Mouse (Mus musculus): ENCODE measurements around the gene Gm10772. TPM values are rescaled to one million over a fixed set of nuclear protein-coding genes. Genes with fewer than 3 reads are reported as not detected.
"Not testable (repeated sequence)": the region's sequence is repeated elsewhere in the genome, so short reads cannot be mapped to it uniquely, and the experiment has no call there.

The Gm10772 gene
- not detected in 2 replicates for polyA plus RNA-seq (2015; fragmentation: Nextera tagmentation; extraction: Ambion mirVana)

- H3K27ac ChIP-seq; H3K9me3 ChIP-seq; H3K27me3 ChIP-seq; H3K4me3 ChIP-seq; H3K4me1 ChIP-seq; H3K9ac ChIP-seq; ATAC-seq (ENCODE audit: low FRiP score, low read depth); H3K36me3 ChIP-seq; H3K4me2 ChIP-seq (replicated peaks): not testable (repeated sequence)
- WGBS: 90% methylated on average over 2 of the region's 3 CpGs
These were observed at the start of gene Gm10772 for GRCm38 (mm10) chr13:66227473-66227872. Gm10772 (minus strand) TSS chr13:66227573.

- not testable (repeated sequence) for H3K36me3 ChIP-seq; H3K9me3 ChIP-seq; H3K9ac ChIP-seq; H3K4me2 ChIP-seq (replicated peaks); ATAC-seq (ENCODE audit: low FRiP score, low read depth); H3K27me3 ChIP-seq; H3K4me3 ChIP-seq; H3K27ac ChIP-seq; H3K4me1 ChIP-seq
- no CpG with 5 or more reads among the region's 1 CpGs for WGBS
These were observed 36.5 kb upstream of the Gm10772 start for GRCm38 (mm10) chr13:66263914-66264313.

GRCm38 (mm10) chr13:66263141-66263540, 35.8 kb upstream of the Gm10772 start:
- not testable (repeated sequence) for H3K27ac ChIP-seq, H3K27me3 ChIP-seq, H3K4me3 ChIP-seq

GRCm38 (mm10) chr13:66214349-66214748, 13.0 kb downstream of the Gm10772 start:
- H3K27ac ChIP-seq: no peak overlapping the region
- no peaks in the 10 kb centered on the region for H3K9me3 ChIP-seq
- H3K4me2 ChIP-seq (replicated peaks): no peak overlapping the region
- no peaks in the 10 kb centered on the region for H3K36me3 ChIP-seq
- H3K9ac ChIP-seq: no peak overlapping the region
- WGBS: no CpG with 5 or more reads among the region's 11 CpGs
- no peaks in the 10 kb centered on the region for H3K27me3 ChIP-seq
- no peaks in the 10 kb centered on the region for H3K4me1 ChIP-seq
- no peak for ATAC-seq (ENCODE audit: low FRiP score, low read depth)
- H3K4me3 ChIP-seq: no peak overlapping the region

More at GRCm38 (mm10) chr13:66263141-66263540, 35.8 kb upstream of the Gm10772 start:
- not testable (repeated sequence) for H3K4me2 ChIP-seq (replicated peaks); H3K36me3 ChIP-seq; H3K9ac ChIP-seq; ATAC-seq (ENCODE audit: low FRiP score, low read depth); H3K9me3 ChIP-seq; H3K4me1 ChIP-seq
- 87% methylated on average over 5 of the region's 7 CpGs for WGBS

- ATAC-seq (ENCODE audit: low FRiP score, low read depth); H3K27me3 ChIP-seq; H3K36me3 ChIP-seq; H3K4me2 ChIP-seq (replicated peaks); H3K9me3 ChIP-seq; H3K4me1 ChIP-seq; H3K27ac ChIP-seq; H3K4me3 ChIP-seq; H3K9ac ChIP-seq: not testable (repeated sequence)
- WGBS: no CpG with 5 or more reads among the region's 1 CpGs
These were observed 13.6 kb downstream of the Gm10772 start for GRCm38 (mm10) chr13:66213811-66214210.

- not testable (repeated sequence) for H3K36me3 ChIP-seq; H3K27ac ChIP-seq; H3K4me3 ChIP-seq; H3K9me3 ChIP-seq; H3K4me2 ChIP-seq (replicated peaks); H3K4me1 ChIP-seq; ATAC-seq (ENCODE audit: low FRiP score, low read depth); H3K9ac ChIP-seq; H3K27me3 ChIP-seq
- 91% methylated on average over 6 of the region's 12 CpGs for WGBS
These were observed 48.2 kb downstream of the Gm10772 start for GRCm38 (mm10) chr13:66179172-66179571.

Other genes starting within 250 kb of the Gm10772 start
- not detected in 2 replicates for gene Gm10324, start 108.0 kb downstream of the Gm10772 start, polyA plus RNA-seq (2015; fragmentation: Nextera tagmentation; extraction: Ambion mirVana)
- not detected in 2 replicates for gene 2410141K09Rik, start 213.5 kb upstream of the Gm10772 start, polyA plus RNA-seq (2015; fragmentation: Nextera tagmentation; extraction: Ambion mirVana)

Measured in limb, embryonic 13.5 days (tissue).